Mouse (Mus musculus) liver, postnatal 0 days (tissue): ENCODE data around the gene Gmeb1.

Source experiments
- CTCF ChIP-seq: sonication (generic); IDR thresholded peaks from 2 replicates; pipeline ENCODE4 v1.5.1; 2016; ENCODE audit warnings: antibody characterized with exemption, low read depth
- EP300 ChIP-seq: IDR thresholded peaks from 2 replicates; pipeline ENCODE4 v1.6.1; 2016; ENCODE audit warnings: antibody characterized with exemption, low read depth, mild to moderate bottlenecking

GRCm38 (mm10) chr4:132183162-132183561 lies 78.2 kb downstream of the Gmeb1 start:
- TF ChIP-seq CTCF (no peak), EP300 (no peak)
